Mouse (Mus musculus) urinary bladder, postnatal 10 days (tissue): ENCODE measurements around the gene Atp1b1.
A peak's percentile ranks its signal among the peaks of the same experiment; 100 is the strongest.

ENCODE experiments used
- DNase-seq: peaks from one replicate; pipeline ENCODE4 v3.0.0; 2022; ENCODE audit warnings: low spot score

The Atp1b1 gene

DNA sequence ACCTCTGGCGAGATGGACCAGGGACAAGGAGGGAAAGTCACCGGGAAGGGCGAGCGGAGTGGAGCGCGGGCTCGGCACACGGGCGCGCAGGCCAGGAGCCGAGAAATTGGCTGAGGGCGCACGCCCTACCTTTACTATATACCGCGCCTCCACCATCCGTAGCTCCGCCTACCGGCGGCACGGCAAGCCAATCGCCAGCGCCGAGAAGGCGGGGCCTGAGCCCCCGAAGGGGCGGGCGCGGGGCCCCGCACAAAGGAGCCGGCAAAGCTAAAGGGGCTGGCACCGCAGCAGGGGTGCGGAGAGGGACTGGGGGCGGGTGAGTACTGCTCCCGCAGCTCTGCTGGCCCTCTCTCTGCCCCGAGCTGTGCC lies at the start of gene Atp1b1:
TSS of gene Atp1b1 (minus strand) at position 111 of the 369 bp plus-strand sequence.
- peak; percentile 48 for DNase-seq

DNA sequence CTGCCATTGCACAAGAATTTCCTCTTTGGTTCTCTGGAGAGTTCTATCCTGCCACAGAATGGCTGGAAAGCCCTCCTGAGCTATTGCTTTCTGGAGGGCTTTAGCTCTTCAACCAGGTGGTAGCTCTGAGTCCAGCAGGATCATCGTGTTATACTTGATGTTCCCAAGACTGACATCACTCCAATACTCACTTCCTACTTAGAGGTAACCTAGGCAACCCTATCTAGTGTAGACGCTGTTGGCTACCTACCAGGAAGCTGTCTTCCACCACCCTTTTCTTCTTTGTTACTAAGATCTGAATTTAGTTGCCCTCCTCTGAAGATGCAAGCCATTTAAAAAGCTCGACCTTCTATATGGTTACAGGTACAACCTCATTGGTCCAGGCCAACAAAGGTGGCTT lies 46.9 kb upstream of the Atp1b1 start:
- DNase-seq: no peak

- DNase-seq: no peak
Observed at GRCm38 (mm10) chr1:164503140-164503730, 45.1 kb upstream of the Atp1b1 start.

DNA sequence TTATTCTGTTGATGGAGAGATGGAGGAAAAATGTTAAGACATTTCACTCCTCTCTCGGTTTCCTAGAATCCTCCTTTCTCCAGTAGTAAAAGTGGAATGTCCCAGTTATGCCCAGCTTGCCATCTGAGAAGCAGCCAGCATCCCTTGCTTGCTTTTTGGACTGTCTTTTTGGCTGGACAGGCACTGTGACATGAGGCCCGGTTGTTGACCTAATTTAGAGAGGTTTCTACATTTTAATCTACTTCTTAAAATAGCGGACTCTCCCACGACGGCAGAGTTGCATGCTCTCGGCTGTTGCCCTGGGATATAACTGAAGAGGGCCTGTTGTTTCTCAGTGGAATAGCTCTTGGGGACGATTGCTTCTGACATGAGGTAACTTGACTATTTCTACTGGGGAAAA lies 44.1 kb upstream of the Atp1b1 start:
- DNase-seq: no peak

DNA sequence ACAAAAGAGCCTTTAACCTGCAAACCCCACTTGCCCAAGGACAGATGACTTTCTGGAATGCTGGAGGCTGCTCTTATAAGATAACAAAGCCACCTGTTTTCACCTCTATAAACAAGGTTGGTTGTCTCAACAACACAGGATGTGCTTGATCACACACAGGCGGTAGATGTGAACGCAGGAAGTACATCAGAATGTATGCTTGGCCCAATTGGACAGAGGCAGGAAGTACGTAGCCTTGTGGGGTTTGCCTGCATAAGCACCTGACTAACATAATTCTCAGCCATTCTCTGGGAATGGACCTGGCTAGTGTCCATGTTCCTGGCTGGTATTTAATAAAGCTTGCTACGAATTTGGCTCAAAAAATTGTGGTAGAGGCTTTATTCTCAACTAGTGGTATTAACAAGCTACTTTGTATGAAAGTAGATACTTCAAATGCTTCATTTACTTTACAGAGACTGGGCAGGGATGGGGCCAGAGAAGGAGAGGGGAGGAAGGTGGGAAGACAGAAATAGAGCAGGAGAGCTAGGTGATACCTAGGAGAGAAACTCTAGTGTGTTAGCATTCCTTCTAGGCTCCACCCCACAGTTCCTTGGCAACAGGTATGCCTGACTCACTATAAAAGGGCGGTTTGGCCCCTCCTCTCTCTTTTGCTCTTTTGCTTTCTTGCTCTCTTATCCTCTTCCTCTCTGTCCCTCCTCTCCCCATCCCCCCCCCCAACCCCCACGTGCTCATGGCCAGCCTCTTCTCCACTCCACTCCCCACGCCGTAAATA lies 36.8 kb upstream of the Atp1b1 start:
- DNase-seq: no peak

DNA sequence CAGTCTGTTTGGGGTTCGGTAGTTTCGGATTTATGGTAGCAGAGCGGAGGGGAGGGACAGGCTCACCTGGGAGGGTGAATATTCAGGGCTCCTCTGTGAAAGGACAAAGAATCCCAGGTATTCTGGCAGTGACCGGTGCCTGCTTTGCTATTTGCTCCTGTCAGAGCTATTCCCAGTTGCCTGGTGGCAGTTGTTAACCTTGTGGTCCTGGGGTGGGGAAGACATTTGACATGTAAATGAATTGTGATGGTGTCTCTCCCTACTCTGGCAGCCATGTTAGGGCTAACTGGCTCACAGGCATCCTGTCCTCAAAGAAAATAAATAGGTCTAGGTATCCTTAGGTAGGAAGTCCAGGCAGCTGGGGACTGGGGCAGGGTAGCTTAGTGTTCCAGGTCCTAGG lies 36.1 kb upstream of the Atp1b1 start:
- no peak for DNase-seq

GRCm38 (mm10) chr1:164493042-164493705 lies 35.0 kb upstream of the Atp1b1 start:
- no peak for DNase-seq

DNA sequence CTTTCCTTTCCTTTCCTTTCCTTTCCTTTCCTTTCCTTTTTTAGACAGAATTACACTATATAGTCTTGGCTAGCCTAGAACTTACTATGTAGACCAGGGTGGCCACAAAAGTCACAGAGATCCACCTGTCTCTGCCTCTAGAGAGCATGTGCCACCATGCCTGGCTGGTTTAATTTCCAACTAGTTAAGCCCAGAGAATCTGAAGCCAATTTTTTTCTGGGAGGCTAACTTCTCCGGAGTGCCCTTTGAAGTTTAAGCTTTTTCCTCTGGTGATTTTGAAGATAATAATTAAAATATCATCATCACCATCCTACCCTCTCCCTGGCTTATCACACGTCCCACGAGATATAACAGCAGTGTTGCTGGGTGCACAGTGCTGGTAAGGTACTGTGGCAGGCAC lies 34.3 kb upstream of the Atp1b1 start:
- no peak for DNase-seq

- no peak for DNase-seq
Observed at GRCm38 (mm10) chr1:164489961-164490594, 31.9 kb upstream of the Atp1b1 start.

DNA sequence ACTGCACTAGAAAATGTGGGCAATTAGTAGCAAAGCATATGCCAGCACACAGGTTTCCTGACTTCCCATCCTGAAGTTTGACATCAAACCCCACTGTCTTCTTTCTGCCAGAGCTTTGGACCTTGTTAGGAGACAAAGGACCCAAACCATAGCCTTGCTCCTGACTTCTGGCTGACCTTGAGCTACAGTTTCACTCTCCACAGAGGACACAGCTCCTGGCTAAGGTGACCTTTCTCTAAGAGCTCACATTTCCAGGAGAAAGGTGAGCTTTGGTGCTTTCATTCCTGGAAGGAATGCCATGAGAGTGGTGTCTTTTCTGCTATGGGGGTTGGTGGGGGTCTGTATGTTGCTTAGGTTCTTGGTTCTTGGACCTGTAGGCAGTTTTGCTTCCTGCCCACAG lies 25.6 kb upstream of the Atp1b1 start:
- no peak for DNase-seq

- DNase-seq: no peak
Observed at GRCm38 (mm10) chr1:164482833-164483232, 24.7 kb upstream of the Atp1b1 start.

DNA sequence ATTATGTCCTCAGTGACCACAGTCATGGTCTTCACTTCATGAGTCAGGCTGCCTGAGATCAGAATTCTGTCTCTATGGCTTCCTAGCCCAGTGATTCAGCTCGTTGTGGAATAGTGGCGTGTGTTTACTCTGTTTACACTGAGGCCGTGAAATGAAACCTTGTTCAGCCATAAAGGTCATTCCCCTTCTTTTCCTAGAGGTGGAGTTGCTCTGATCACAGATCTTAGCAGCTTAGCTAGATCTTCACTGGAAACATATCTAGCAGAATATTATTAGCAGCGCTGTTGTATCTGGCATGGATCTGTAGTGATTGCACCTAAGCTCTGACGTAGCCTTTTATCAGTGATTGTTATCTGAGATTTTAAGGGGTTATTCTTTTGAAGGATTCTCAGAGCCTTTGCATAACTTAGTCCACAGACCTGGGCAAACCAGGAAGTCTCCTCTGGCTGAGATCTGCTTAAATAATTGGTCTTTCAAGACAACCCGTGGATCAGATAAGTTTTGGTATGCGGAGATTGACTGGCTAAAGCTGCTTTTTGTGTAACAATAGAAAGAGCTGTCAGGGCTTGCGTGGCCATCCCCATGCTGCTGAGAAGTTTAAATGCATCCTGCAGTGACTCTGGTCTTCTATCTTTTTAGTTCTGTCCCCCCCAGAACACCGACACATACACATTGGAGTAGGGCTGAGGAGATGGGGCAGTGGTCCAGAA lies 23.6 kb upstream of the Atp1b1 start:
- no peak for DNase-seq

DNA sequence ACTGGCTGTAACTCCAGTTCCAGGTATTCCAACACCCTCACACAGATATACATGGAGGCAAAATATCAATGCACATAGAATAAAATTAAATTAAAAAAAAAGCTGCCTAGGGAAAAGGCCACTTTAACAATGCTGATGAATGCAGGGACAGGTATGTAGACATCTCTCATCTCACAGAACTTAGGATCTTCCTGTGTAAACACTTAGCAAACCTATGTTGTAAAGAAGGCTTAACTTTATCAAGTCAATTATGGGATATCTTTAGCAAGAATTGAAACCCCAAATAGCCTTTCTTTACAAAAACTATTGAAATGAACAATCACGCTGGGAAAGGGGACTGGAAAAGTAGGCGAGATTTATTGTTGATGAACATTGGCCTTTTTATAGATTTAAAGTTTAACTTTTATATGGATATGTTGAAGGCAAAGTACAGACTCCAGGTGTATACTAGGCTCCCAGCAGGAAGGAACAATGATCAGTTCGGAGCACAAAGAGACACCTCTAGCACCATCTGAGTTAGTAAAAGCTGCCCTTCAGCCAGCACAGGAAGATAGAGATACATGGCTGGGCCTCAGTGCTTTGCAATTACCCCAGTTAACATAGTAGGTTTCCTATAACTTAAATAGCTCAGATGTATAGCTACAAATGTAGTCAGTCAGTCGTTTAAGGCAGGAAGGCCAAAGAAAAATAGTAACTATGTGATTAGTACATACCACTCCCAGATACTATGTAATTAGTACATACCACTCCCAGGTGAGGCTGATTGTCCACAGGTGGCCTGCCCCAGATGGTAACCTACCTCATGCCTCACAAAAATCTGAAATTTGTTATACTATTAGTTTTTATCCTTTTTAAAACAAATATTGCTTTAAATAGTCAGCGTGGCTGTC lies 22.8 kb upstream of the Atp1b1 start:
- no peak for DNase-seq

- DNase-seq: no peak
Observed at GRCm38 (mm10) chr1:164475895-164476294, 17.7 kb upstream of the Atp1b1 start.

GRCm38 (mm10) chr1:164474778-164475511 lies 16.8 kb upstream of the Atp1b1 start:
- no peak for DNase-seq

DNA sequence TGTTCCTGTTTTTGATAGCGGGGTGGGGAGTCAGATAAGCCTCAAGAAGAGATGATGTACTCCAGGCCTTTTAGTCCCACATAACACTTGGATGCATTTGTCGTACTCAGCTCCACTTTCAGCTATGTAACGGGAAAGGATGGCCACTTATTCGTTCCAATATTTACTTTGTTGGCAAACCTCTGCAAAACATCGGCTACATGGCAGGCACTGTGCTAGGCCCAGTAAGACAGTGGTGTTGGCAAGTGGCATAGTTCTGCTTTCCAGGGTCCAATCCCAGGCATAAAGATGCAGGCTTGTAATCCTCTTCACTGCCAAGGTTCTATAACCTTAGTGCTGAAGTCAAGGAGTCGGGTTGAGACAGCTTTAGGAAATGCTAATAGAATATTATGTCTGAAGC lies 16.2 kb upstream of the Atp1b1 start:
- no peak for DNase-seq

GRCm38 (mm10) chr1:164473398-164473797 lies 15.2 kb upstream of the Atp1b1 start:
- no peak for DNase-seq

DNA sequence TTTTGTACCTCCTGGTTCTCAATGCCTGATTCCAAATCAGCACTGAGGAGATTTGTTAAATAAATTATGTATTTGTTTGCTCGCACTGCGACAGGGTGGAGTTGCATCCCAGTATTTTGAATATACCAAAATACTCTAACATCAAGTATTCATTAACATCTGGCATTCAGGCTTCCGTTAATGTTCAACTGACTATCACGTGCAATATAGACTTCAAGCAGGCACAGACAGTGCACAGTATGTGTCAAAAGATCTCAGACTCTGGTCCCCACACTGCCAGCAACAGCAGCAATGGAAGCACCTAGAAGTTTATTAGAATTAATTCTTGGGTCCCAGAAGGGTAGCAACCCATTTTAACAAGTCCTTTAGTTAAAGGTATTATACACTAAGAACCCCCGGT lies 13.5 kb upstream of the Atp1b1 start:
- DNase-seq: no peak

- DNase-seq: no peak
Observed at GRCm38 (mm10) chr1:164470985-164471384, 12.8 kb upstream of the Atp1b1 start.

GRCm38 (mm10) chr1:164468329-164468728 lies 10.2 kb upstream of the Atp1b1 start:
- no peak for DNase-seq

DNA sequence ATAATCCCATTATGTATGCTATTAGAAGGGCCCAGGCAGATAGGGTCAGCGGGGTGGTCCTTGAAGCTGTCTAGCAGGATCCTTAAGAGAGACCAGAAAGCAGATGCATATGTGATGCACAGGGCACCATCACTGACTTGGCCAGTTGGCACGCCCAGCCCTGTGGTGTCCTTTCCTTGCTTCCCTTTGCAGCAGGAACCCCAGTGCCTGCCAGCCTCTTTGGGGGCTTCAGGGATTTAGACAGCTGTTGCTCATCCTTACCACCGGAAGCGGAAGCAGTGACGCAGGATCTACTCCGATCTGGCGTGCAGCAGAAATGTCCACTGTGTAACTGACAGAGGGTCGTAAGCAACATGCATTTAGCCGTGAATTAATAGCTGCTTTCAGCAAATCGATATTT lies 9.3 kb upstream of the Atp1b1 start:
- no peak for DNase-seq
